Mouse (Mus musculus): Measurements from ENCODE around the gene Prok1. TPM values are rescaled to one million over a fixed set of nuclear protein-coding genes. Genes with fewer than 3 reads are reported as not detected.

Gene Prok1
- polyA plus RNA-seq, 1 experiment from 2014 or later: not detected

DNA sequence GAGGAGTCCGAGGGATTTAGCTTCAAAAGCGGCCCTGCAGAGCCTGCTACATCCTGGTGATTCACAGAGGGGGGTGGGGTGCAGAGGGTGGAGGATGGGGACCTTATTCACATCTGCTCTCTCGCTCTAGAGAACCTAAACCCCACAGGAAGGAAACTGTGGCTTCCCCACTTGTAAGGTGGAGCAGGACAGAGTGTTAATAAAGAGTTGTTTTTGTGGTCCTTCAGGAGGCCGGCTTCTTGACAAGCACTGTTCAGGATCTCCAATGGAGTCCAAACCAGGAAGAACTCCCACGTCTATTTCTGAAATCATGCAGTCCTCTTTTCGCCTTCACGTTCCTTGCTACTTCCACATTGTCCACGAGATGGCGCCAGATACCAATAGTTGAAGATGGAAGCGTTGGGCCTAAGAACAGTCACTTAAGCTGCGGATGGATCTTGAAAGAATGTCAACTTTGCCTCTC lies 6.1 kb downstream of the Prok1 start:
- ATAC-seq (ENCODE audit: insufficient number of reproducible peaks, low FRiP score, low TSS enrichment, low read depth) (no peak), DNase-seq (ENCODE audit: low spot score) (peak; percentile 90)
- Histone ChIP-seq H3K4me3 (ENCODE audit: low read depth, low read length) (no peak overlapping the region), H3K27ac (replicated peaks; ENCODE audit: low read depth, low read length) (no peak overlapping the region), H3K4me1 (ENCODE audit: control insufficient read depth, insufficient read depth, low read length) (no peaks in the 10 kb centered on the region), H3K9ac (ENCODE audit: low read length) (0 out of 2 replicates have a peak overlapping the region, but pooled peaks have one; percentile 9), H3K4me2 (ENCODE audit: low read depth, severe bottlenecking) (no peak overlapping the region), H3K27me3 (ENCODE audit: control insufficient read depth, insufficient read depth, low read length) (no peaks in the 10 kb centered on the region; the same call in 1 of the 2 replicates), H3K36me3 (ENCODE audit: control insufficient read depth, insufficient read depth, low read length) (no peaks in the 10 kb centered on the region), H3K9me3 (ENCODE audit: control insufficient read depth, low read length) (no peaks in the 10 kb centered on the region)
- 9% methylated on average over 11 of the region's 11 CpGs for WGBS

GRCm38 (mm10) chr3:107231202-107231601 lies 8.3 kb downstream of the Prok1 start:
- no peak overlapping the region for H3K4me3 ChIP-seq (ENCODE audit: low read depth, low read length)

GRCm38 (mm10) chr3:107230527-107230926 lies 9.0 kb downstream of the Prok1 start, which contains the start of gene A630076J17Rik:
A630076J17Rik (plus strand) TSS chr3:107230614.
- 46% methylated on average over 1 of the region's 1 CpGs for WGBS
- Histone ChIP-seq H3K27ac (replicated peaks; ENCODE audit: low read depth, low read length) (no peak within 1 kb of the TSS), H3K4me2 (ENCODE audit: low read depth, severe bottlenecking) (no peak within 1 kb of the TSS), H3K36me3 (ENCODE audit: control insufficient read depth, insufficient read depth, low read length) (no peaks in the 10 kb centered on the region), H3K4me1 (ENCODE audit: control insufficient read depth, insufficient read depth, low read length) (no peaks in the 10 kb centered on the region), H3K4me3 (ENCODE audit: low read depth, low read length) (no peak within 1 kb of the TSS), H3K9ac (ENCODE audit: low read length) (no peak within 1 kb of the TSS), H3K27me3 (ENCODE audit: control insufficient read depth, insufficient read depth, low read length) (no peaks in the 10 kb centered on the region; the same call in 1 of the 2 replicates), H3K9me3 (ENCODE audit: control insufficient read depth, low read length) (no peaks in the 10 kb centered on the region)
- ATAC-seq (ENCODE audit: insufficient number of reproducible peaks, low FRiP score, low TSS enrichment, low read depth): no peak
- no peak for DNase-seq (ENCODE audit: low spot score)

More at GRCm38 (mm10) chr3:107231202-107231601, 8.3 kb downstream of the Prok1 start:
- 53% methylated on average over 4 of the region's 4 CpGs for WGBS
- Histone ChIP-seq H3K4me2 (ENCODE audit: low read depth, severe bottlenecking) (no peak overlapping the region), H3K4me1 (ENCODE audit: control insufficient read depth, insufficient read depth, low read length) (no peaks in the 10 kb centered on the region), H3K9me3 (ENCODE audit: control insufficient read depth, low read length) (no peaks in the 10 kb centered on the region), H3K27me3 (ENCODE audit: control insufficient read depth, insufficient read depth, low read length) (no peaks in the 10 kb centered on the region; the same call in 1 of the 2 replicates), H3K27ac (replicated peaks; ENCODE audit: low read depth, low read length) (no peak overlapping the region), H3K9ac (ENCODE audit: low read length) (no peak overlapping the region), H3K36me3 (ENCODE audit: control insufficient read depth, insufficient read depth, low read length) (no peaks in the 10 kb centered on the region)
- ATAC-seq (ENCODE audit: insufficient number of reproducible peaks, low FRiP score, low TSS enrichment, low read depth): no peak
- DNase-seq (ENCODE audit: low spot score): no peak

- 75% methylated on average over 5 of the region's 5 CpGs for WGBS
- ATAC-seq (ENCODE audit: insufficient number of reproducible peaks, low FRiP score, low TSS enrichment, low read depth) (no peak), DNase-seq (ENCODE audit: low spot score) (no peak)
- H3K4me3 ChIP-seq (ENCODE audit: low read depth, low read length): no peak overlapping the region
- H3K27me3 ChIP-seq (ENCODE audit: control insufficient read depth, insufficient read depth, low read length): no peaks in the 10 kb centered on the region; the same call in 1 of the 2 replicates
- no peak overlapping the region for H3K27ac ChIP-seq (replicated peaks; ENCODE audit: low read depth, low read length)
- H3K4me2 ChIP-seq (ENCODE audit: low read depth, severe bottlenecking): no peak overlapping the region
- H3K4me1 ChIP-seq (ENCODE audit: control insufficient read depth, insufficient read depth, low read length): no peaks in the 10 kb centered on the region
- no peaks in the 10 kb centered on the region for H3K36me3 ChIP-seq (ENCODE audit: control insufficient read depth, insufficient read depth, low read length)
- H3K9me3 ChIP-seq (ENCODE audit: control insufficient read depth, low read length): no peaks in the 10 kb centered on the region
- H3K9ac ChIP-seq (ENCODE audit: low read length): no peak overlapping the region
These were observed 9.7 kb downstream of the Prok1 start for GRCm38 (mm10) chr3:107229822-107230221.

DNA sequence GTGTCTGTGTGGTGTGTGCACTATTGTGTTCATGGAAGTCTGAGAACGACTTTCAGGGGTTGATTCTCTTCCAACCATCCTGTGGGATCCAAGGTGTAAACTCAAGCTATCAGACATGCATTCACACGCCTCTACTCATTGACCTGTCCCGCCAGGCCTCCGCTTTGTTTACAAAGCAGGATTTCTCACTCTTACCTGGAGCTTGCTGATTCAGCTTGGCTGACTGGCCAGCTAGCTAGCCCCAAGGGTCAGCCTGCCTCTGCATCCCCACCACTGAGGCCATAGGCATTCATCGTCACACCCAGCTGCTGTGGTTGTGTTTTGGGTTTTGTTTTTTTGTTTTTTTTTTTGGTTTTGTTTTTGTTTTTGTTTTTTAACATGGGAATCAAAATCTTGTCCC lies 10.3 kb downstream of the Prok1 start:
- Histone ChIP-seq H3K27me3 (ENCODE audit: control insufficient read depth, insufficient read depth, low read length) (no peaks in the 10 kb centered on the region; the same call in 1 of the 2 replicates), H3K9ac (ENCODE audit: low read length) (no peak overlapping the region), H3K4me1 (ENCODE audit: control insufficient read depth, insufficient read depth, low read length) (no peaks in the 10 kb centered on the region), H3K4me3 (ENCODE audit: low read depth, low read length) (no peak overlapping the region), H3K9me3 (ENCODE audit: control insufficient read depth, low read length) (no peaks in the 10 kb centered on the region), H3K27ac (replicated peaks; ENCODE audit: low read depth, low read length) (no peak overlapping the region), H3K36me3 (ENCODE audit: control insufficient read depth, insufficient read depth, low read length) (no peaks in the 10 kb centered on the region), H3K4me2 (ENCODE audit: low read depth, severe bottlenecking) (no peak overlapping the region)
- no peak for DNase-seq (ENCODE audit: low spot score)
- no peak for ATAC-seq (ENCODE audit: insufficient number of reproducible peaks, low FRiP score, low TSS enrichment, low read depth)
- WGBS: 76% methylated on average over 5 of the region's 5 CpGs

DNA sequence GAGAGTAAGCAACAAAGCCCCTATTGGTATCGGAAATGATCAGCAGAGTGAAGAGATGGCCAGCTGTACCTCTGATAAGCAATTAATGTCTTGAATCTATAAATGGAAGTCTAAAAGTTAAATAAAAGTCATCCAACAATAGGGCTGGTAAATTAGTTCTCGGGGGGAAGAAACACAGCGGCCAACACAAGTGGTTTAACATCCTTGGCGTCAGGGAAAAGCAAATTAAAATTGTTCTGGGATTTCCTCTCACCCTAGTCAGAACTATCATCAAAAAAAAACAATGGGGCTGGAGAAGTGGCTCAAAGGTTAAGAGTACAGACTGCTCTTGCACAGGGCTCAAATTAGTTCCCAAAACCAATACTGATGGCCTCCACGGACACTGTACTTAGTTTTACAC lies 13.7 kb downstream of the Prok1 start:
- H3K4me1 ChIP-seq (ENCODE audit: control insufficient read depth, insufficient read depth, low read length): no peaks in the 10 kb centered on the region
- no peak for ATAC-seq (ENCODE audit: insufficient number of reproducible peaks, low FRiP score, low TSS enrichment, low read depth)
- H3K9ac ChIP-seq (ENCODE audit: low read length): no peak overlapping the region
- H3K4me2 ChIP-seq (ENCODE audit: low read depth, severe bottlenecking): no peak overlapping the region
- H3K27me3 ChIP-seq (ENCODE audit: control insufficient read depth, insufficient read depth, low read length): no peaks in the 10 kb centered on the region; the same call in 1 of the 2 replicates
- H3K36me3 ChIP-seq (ENCODE audit: control insufficient read depth, insufficient read depth, low read length): no peaks in the 10 kb centered on the region
- DNase-seq (ENCODE audit: low spot score): no peak
- 89% methylated on average over 5 of the region's 5 CpGs for WGBS
- H3K9me3 ChIP-seq (ENCODE audit: control insufficient read depth, low read length): no peaks in the 10 kb centered on the region
- H3K27ac ChIP-seq (replicated peaks; ENCODE audit: low read depth, low read length): no peak overlapping the region
- H3K4me3 ChIP-seq (ENCODE audit: low read depth, low read length): no peak overlapping the region

DNA sequence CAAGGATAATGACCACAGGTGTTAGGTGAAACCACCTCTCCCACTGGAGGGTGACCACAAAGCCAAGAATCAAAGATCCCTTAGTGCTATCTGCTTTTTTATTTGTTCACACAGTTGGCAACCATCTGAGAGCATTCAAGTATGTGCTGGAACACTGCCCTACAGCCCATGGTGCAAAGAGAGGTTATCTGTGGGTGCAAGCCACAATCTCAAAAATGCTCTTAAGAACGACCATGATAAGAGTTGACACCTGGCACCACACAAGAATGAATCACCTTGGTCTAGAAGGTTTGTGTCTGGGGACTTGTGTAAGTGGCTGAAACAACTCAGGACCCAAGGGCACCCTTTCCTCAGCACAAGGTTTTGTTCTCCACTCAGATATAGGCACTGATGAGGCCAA lies 16.3 kb downstream of the Prok1 start:
- DNase-seq (ENCODE audit: low spot score): no peak
- Histone ChIP-seq H3K9ac (ENCODE audit: low read length) (no peak overlapping the region), H3K27ac (replicated peaks; ENCODE audit: low read depth, low read length) (no peak overlapping the region), H3K4me1 (ENCODE audit: control insufficient read depth, insufficient read depth, low read length) (no peaks in the 10 kb centered on the region), H3K27me3 (ENCODE audit: control insufficient read depth, insufficient read depth, low read length) (no peaks in the 10 kb centered on the region), H3K9me3 (ENCODE audit: control insufficient read depth, low read length) (no peaks in the 10 kb centered on the region), H3K4me2 (ENCODE audit: low read depth, severe bottlenecking) (no peak overlapping the region), H3K4me3 (ENCODE audit: low read depth, low read length) (no peak overlapping the region), H3K36me3 (ENCODE audit: control insufficient read depth, insufficient read depth, low read length) (no peaks in the 10 kb centered on the region)
- no peak for ATAC-seq (ENCODE audit: insufficient number of reproducible peaks, low FRiP score, low TSS enrichment, low read depth)
- 62% methylated on average over 1 of the region's 1 CpGs for WGBS

DNA sequence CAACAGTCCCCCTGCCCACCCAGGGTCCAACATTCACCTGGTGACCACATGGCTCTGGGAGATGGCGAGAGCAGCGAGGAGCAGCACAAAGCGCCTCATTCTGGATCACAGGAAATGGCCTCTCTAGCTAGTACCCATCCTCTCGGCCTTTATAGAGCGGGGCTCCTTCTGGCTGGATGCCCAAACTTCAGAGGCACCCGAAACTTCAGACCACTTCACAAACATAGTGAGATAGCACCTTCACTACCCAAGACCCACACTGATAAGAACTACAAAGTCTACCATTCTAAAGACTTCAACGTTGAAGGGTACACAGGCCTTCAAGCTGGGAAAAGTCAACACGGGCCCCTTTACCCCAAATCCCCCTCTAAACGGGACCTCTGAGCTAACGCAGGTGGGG lies 17.9 kb downstream of the Prok1 start, which contains the start of gene Cym:
Gene Cym (minus strand): TSS at position 125 of the 400 bp plus-strand sequence.
- no peak for ATAC-seq (ENCODE audit: insufficient number of reproducible peaks, low FRiP score, low TSS enrichment, low read depth)

GRCm38 (mm10) chr3:107218572-107218971 lies 20.9 kb downstream of the Prok1 start:
- WGBS: 92% methylated on average over 7 of the region's 7 CpGs
- Histone ChIP-seq H3K9ac (ENCODE audit: low read length) (no peak overlapping the region), H3K4me3 (ENCODE audit: low read depth, low read length) (no peak overlapping the region), H3K27ac (replicated peaks; ENCODE audit: low read depth, low read length) (no peak overlapping the region), H3K36me3 (ENCODE audit: control insufficient read depth, insufficient read depth, low read length) (no peaks in the 10 kb centered on the region), H3K4me2 (ENCODE audit: low read depth, severe bottlenecking) (no peak overlapping the region), H3K9me3 (ENCODE audit: control insufficient read depth, low read length) (no peaks in the 10 kb centered on the region), H3K4me1 (ENCODE audit: control insufficient read depth, insufficient read depth, low read length) (no peaks in the 10 kb centered on the region), H3K27me3 (ENCODE audit: control insufficient read depth, insufficient read depth, low read length) (no peaks in the 10 kb centered on the region)
- no peak for ATAC-seq (ENCODE audit: insufficient number of reproducible peaks, low FRiP score, low TSS enrichment, low read depth)
- no peak for DNase-seq (ENCODE audit: low spot score)

More for the DNA sequence above, 17.9 kb downstream of the Prok1 start, which contains the start of gene Cym:
- Histone ChIP-seq H3K36me3 (ENCODE audit: control insufficient read depth, insufficient read depth, low read length) (no peaks in the 10 kb centered on the region), H3K9ac (ENCODE audit: low read length) (no peak within 1 kb of the TSS), H3K4me1 (ENCODE audit: control insufficient read depth, insufficient read depth, low read length) (no peaks in the 10 kb centered on the region), H3K4me2 (ENCODE audit: low read depth, severe bottlenecking) (no peak within 1 kb of the TSS), H3K9me3 (ENCODE audit: control insufficient read depth, low read length) (no peaks in the 10 kb centered on the region), H3K4me3 (ENCODE audit: low read depth, low read length) (no peak within 1 kb of the TSS), H3K27me3 (ENCODE audit: control insufficient read depth, insufficient read depth, low read length) (no peaks in the 10 kb centered on the region), H3K27ac (replicated peaks; ENCODE audit: low read depth, low read length) (no peak within 1 kb of the TSS)
- no peak for DNase-seq (ENCODE audit: low spot score)
- WGBS: 89% methylated on average over 10 of the region's 10 CpGs

Data from limb, embryonic 11.5 days (tissue).